Mouse (Mus musculus): ENCODE measurements around the gene Pdcd2.
"Not testable (repeated sequence)": the region's sequence is repeated elsewhere in the genome, so short reads cannot be mapped to it uniquely, and the experiment has no call there.

Pdcd2 gene

DNA sequence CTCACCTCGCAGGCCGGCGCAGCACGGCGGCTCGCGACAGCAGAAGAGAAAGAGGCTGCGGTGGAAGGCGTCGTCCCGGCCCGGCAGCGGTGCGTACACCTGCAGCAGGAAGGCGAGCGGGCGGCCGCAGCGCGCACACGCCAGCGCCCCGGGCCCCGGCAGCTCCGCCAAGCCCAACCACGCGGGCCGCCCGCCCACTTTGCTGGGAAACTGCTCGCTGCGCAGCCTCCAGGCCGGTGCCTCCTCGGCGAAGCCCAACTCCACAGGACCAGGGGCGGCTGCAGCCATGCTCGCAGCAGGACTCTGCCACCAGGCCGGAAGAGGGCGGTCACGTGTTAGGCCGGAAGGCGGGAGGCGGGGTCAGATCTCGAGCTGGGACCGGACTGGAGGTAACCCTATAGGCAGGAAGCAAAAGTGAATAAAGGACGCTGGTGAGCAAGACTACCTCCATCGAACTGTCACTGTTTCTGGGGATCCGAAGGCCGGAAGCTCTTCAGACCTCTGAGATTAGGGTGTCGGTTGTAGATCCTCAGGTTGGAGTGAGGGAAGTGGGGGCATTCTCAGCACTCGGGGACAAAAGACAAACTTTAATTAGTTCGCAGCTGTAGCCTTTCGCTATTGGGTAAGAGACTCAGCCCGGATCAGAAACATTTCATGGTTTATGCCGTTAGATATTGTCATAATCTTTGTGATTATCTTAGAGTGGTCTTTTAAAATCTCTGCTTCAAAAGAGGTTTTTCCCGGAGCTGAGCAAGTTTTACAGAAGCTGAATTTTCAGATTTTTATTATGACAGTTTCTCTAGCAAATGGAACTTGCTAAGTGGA lies at the start of gene Pdcd2:
TSS of gene Pdcd2 (minus strand) at position 316 of the 825 bp plus-strand sequence.
- DNase-seq = peak; percentile 95

DNA sequence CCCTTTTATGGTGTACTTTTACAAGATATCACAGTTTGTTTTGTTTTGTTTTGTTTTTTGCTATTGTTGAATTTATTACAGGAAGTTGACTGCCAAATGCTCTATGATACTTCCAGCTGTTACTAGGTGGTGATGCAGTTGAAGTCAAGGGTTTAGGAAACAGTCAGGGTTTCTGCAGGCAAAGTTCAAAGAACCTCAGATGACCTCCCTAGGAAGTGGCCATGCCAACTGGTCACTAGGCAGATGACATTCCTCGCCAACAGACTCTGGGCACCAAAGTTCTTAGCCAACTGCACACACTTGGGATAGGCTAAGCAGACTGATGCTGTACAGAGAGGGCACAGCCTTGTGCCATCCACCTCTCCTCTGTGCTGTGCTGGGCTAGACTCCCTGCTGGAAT lies 48.0 kb upstream of the Pdcd2 start:
- DNase-seq = no peak

GRCm38 (mm10) chr17:15566908-15567307 lies 39.8 kb upstream of the Pdcd2 start:
- no peak for DNase-seq

GRCm38 (mm10) chr17:15564928-15565300 lies 37.8 kb upstream of the Pdcd2 start:
- DNase-seq = no peak

DNA sequence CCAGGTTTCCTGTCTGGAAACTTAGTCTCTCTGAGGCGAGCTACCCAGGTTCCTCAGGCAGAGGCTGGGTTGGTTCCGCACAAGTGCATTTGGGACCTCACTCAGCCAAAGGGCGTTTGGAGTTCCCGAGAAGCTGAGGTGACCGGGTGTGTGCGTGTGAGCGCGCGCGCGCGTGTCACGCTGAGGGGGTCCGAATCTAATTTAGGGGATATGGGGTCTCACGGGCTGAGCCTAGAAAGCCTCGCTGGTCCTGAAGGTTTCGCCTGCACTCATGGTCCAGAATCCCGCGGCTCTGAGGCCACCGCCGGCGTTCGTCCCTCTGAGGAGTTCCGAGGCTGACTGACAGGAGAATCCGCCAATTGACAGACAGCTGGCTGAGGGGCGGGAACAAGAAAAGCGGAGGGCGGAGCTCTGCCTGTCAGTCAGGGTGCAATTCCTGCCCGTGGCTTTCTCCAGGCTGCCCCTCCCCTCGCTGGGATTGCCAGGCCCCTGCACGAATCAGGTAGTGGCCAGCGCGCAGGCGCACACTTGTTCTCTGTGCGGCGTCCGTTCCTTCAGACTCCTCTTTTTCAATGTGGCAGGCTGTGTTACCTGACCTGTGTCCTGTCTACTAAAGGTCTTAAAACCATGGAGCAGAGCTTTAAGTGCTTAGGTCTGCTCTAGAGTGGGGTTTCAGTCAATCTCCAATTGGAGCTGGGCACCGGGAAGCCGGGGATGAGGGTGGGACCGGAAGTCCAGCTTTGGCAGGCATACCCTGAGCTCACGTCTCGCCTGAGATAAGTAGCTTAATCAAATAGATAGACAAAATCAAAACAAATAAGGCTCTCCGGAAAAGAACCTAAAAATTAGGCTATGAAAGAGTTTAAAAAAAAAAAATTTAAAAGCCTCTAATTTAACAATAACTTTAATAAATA lies 37.2 kb upstream of the Pdcd2 start, which contains the start of gene Prdm9:
TSS of gene Prdm9 (minus strand) at position 341 of the 914 bp plus-strand sequence.
- peak; percentile 100 for DNase-seq

DNA sequence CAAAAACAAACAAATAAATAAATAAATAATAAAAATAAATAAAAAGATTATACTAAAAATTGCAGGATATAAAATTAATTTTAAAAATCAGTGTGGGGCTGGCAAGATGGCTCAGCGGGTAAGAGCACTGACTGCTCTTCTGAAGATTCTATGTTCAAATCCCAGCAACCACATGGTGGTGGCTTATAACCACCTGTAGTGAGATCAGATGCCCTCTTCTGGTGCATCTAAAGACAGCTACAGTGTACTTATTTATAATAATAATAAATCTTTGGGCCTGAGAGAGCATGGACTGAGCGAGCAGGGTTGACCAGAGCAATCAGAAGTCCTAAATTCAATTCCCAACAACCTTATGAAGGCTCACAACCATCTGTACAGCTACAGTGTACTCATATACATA lies 32.8 kb upstream of the Pdcd2 start:
- DNase-seq = no peak

GRCm38 (mm10) chr17:15549713-15550112 lies 22.6 kb upstream of the Pdcd2 start:
- DNase-seq = no peak

- no peak for DNase-seq
Measured at GRCm38 (mm10) chr17:15546440-15546839, 19.3 kb upstream of the Pdcd2 start.

DNA sequence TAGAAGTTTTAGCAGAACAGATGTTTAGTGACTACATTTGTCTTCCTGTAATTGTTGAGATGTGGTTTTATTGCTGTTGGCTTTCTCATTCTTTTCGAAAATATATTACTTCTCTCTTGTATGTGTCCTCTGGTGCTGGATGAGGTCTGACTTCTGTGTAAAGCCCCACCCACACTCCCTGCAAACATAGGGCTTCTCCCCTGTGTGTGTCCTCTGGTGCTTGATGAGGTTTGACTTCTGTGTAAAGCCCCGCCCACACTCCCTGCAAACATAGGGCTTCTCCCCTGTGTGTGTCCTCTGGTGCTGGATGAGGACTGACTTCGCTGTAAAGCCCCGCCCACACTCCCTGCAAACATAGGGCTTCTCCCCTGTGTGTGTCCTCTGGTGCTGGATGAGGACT lies 16.8 kb upstream of the Pdcd2 start:
- DNase-seq = not testable (repeated sequence)

DNA sequence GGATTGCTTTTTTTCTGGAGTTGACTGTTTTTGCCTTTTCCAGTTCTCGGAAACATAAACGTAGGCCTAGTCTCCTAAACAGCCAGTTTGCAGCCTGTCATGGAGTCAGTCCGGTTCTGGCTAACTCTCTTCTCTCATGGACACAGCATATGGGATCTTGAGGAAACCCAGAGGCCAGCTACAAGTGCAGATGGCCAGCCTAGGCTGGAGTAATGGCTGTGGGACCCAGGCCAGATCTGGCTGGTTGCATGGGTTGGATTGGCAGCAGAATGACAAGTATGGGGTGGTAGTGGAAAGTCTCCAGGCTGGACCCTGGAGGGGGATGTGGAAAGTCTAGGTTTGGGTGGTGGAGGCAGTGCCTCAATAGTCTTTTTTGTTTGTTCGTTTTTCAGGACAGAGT lies 13.2 kb upstream of the Pdcd2 start:
- DNase-seq = no peak

GRCm38 (mm10) chr17:15536457-15536904 lies 9.4 kb upstream of the Pdcd2 start:
- DNase-seq = no peak

- DNase-seq = no peak
Measured at GRCm38 (mm10) chr17:15535943-15536342, 8.8 kb upstream of the Pdcd2 start.

GRCm38 (mm10) chr17:15535162-15535800 lies 8.2 kb upstream of the Pdcd2 start:
- DNase-seq = no peak

DNA sequence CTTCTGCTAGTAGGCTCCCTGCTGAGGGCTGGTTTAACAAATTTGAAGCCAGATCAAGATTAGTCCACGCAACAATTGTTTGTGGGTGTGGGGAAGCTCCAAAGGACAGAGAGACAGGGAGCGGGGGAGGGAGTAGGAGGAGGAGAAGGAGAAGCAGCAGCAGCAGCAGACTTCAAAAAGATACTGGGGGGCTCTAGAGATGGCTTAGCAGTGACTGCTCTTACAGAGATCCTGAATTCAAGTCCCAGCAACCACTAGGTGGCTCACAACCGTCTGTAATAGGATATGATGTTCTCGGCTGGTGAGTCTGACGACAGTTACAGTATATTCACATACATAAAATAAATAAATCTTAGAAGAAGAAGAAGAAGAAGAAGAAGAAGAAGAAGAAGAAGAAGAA lies 3.0 kb upstream of the Pdcd2 start:
- peak; percentile 50 for DNase-seq

GRCm38 (mm10) chr17:15528887-15529286 lies 1.8 kb upstream of the Pdcd2 start:
- DNase-seq = no peak

DNA sequence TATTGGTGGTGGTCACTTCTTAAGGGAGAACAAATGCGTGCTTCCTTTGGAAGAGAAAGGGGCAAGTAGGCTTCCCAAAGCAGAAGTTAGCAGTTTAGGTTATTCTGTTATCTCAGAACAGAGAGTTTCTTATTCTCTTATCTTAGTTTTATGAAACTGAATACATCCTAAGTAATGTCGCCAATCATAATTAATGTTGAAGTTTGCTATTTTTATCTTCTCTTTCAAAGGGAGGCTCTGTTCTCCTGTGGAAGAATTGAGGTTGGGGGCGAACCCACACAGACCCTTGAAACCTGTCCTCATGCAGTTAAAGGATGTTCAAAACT lies 673 bp upstream of the Pdcd2 start:
- no peak for DNase-seq

DNA sequence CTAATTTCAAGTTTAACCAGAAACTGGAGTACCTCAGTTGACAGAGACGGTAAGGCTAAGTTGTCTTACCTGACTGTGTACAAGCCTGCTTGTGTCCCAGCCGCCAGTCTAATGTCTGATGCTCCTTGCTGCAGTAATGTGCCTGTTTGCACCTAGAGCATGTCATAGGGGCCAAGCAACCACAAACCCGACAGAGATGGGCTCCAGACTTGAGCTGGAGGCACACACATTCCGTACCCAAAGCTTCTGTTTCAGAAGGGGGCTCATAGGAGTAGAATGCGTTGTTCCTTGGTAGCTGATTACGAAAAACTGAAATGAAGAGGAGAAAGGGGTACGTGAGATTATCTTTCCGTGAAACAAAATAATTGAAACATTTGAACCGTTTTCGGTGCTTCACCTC lies 797 bp downstream of the Pdcd2 start:
- no peak for DNase-seq

- DNase-seq = no peak
Measured at GRCm38 (mm10) chr17:15518766-15519165, 8.3 kb downstream of the Pdcd2 start.

DNA sequence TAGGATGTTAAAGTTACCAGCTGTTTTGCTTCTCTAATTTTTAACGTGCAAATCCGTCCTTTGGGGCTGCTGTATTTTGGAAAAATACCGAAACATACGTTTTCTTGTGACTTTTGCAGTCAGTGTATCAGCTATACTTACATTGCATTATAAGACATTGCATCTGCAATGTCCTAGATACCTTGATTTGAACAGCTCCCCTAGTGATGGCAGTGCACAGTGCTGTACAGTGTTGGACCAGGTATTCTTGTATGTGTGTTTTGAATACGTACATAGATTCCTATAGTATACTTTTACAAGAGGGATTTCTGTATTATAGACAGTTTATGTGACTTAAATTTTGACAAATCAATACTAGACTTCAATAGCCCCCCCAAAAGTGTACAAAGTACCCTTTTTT lies 8.9 kb downstream of the Pdcd2 start:
- DNase-seq = no peak

DNA sequence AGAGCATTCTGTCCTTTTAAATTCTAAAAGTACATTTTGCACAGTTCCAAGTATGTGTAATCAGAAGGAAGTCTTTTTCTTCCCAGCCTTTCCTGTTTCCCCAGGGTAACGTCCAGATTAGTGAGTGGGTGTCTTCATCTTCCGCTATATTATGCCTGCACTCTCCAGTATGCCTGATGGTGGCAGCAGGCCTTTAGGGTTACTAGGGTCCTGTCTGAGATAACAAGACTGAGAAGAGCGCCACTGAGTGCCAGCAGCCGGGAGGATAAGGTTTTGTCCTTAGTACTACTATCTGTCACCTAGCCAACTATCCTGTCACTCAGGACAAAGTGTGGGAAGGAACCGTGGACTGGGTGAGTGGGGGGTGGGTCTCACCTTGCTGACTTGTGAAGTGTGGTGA lies 9.3 kb downstream of the Pdcd2 start:
- DNase-seq = no peak

DNA sequence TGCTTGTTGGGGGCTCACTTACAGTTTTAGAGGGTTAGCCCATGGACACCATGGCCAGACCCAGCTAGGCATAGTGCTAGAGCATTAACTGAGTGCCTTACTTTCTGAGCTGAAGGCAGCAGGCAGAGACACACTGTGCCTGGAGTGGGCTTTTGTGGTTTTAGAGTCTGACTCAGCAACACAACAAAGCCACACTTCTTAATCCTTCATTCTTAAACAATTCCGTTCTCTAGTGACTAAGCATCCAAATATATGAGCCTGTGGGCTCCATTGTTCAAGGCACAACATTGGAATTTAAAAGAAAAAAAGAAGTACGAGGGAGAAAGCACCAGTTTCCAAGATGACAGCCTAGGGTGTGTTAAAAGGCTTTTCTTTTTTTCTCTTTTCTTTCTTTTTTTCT lies 16.4 kb downstream of the Pdcd2 start:
- DNase-seq = no peak

DNA sequence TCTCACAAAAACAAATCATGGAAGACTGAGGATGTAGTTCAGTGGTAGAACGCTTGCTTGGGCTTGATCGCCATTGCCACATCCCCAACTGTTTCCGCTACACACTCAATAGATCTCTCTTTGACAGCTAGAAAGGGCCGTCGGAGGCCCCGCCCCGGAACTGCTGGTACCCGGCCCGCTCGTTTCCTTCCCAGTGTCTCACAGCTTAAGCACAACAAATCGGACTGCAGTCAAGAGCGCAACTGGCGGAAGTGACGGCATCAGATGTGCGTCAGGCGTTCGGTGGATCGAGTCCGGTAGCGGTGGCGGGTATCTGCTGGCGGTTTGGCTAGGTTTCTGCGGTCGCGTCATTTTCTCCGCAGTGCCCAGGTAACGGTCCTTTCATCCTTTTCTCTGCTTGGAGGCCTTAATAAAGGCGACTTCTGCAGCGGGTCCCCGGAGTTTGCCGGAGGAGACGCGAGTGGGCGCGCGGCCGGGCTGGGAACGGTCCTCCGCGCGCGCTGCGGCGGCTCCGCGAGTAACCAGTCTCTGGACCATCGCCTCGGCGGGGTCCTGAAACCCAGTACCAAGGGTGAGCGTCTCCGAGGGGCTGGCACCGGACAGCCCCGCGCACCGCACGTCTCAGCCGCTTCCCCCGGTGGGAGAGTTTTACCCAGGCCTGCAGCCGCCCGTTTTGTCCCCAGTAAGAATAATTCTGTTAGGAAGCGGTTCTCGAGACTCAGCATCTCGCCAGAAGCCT lies 27.3 kb downstream of the Pdcd2 start, which contains the start of the genes Psmb1 and Tbp:
TSS of gene Psmb1 (minus strand) at position 96 of the 739 bp plus-strand sequence.
TSS of gene Tbp (plus strand) at position 233 of the 739 bp plus-strand sequence.
- DNase-seq = peak; percentile 97

GRCm38 (mm10) chr17:15498753-15499113 lies 28.4 kb downstream of the Pdcd2 start:
- DNase-seq = no peak
